Mouse (Mus musculus): ENCODE measurements around the gene Atoh7. TPM values are rescaled to one million over a fixed set of nuclear protein-coding genes. Genes with fewer than 3 reads are reported as not detected.

Gene Atoh7
- not detected in 2 replicates for polyA plus RNA-seq (2012; ENCODE audit: low replicate concordance)

GRCm38 (mm10) chr10:63099521-63099920, at the start of gene Atoh7:
Atoh7 (plus strand) TSS chr10:63099651.

DNA sequence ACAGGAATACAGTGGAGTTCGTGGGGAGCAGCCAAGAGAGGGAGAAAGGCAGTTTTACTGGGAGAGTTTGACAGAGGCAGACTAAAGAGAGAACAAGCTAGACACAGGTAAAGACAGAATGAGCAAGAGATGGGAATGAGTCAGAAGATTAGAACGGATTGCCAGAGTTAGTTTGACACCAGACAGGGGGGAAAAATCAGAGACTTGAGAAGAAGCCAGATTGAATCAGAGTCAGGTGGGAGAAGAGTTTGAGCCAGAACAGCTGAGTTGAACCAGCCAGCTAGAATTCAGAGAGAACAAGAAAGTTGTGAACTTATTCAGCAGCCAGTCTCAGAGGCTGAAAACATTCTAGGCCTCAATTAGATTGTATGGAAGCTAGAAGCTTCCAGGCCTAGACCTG, 39.6 kb upstream of the Atoh7 start, which contains the start of gene Pbld1:
Gene Pbld1, plus strand, starts transcription at position 301 of the 400 bp plus-strand sequence.

Other genes starting within 250 kb of the Atoh7 start
- gene Tet1, start 190.7 kb upstream of the Atoh7 start, polyA plus RNA-seq (2012; ENCODE audit: low replicate concordance) = 0.08 and 0.39 TPM in 2 replicates
- gene Slc25a16, start 179.0 kb upstream of the Atoh7 start, polyA plus RNA-seq (2012; ENCODE audit: low replicate concordance) = 8.8 and 20.5 TPM in 2 replicates
- 6.0 and 9.1 TPM in 2 replicates for gene Dna2, start 152.6 kb upstream of the Atoh7 start, polyA plus RNA-seq (2012; ENCODE audit: low replicate concordance)
- 3.9 and 4.1 TPM in 2 replicates for gene Rufy2, start 119.4 kb upstream of the Atoh7 start, polyA plus RNA-seq (2012; ENCODE audit: low replicate concordance)
- 15.2 and 16.7 TPM in 2 replicates for gene Hnrnph3, start 75.4 kb upstream of the Atoh7 start, polyA plus RNA-seq (2012; ENCODE audit: low replicate concordance)
- not detected in 2 replicates for gene Pbld2, start 75.3 kb upstream of the Atoh7 start, polyA plus RNA-seq (2012; ENCODE audit: low replicate concordance)
- not detected in 2 replicates for gene Pbld1, start 39.5 kb upstream of the Atoh7 start, polyA plus RNA-seq (2012; ENCODE audit: low replicate concordance)
- gene Mypn, start 104.3 kb downstream of the Atoh7 start, polyA plus RNA-seq (2012; ENCODE audit: low replicate concordance) = 0.07 TPM in 1 of 2 replicates, not detected in the other
- gene Herc4, start 144.2 kb downstream of the Atoh7 start, polyA plus RNA-seq (2012; ENCODE audit: low replicate concordance) = 25.4 and 53.0 TPM in 2 replicates